Mouse (Mus musculus): ENCODE results near the gene Cdc42bpb. TPM values are rescaled to one million over a fixed set of nuclear protein-coding genes. Genes with fewer than 3 reads are reported as not detected.
A peak's percentile ranks its signal among the peaks of the same experiment; 100 is the strongest.

Cdc42bpb gene
- polyA plus RNA-seq (2015; fragmentation: Nextera tagmentation; extraction: Ambion mirVana), result 27.7 and 31.6 TPM in 2 replicates

DNA sequence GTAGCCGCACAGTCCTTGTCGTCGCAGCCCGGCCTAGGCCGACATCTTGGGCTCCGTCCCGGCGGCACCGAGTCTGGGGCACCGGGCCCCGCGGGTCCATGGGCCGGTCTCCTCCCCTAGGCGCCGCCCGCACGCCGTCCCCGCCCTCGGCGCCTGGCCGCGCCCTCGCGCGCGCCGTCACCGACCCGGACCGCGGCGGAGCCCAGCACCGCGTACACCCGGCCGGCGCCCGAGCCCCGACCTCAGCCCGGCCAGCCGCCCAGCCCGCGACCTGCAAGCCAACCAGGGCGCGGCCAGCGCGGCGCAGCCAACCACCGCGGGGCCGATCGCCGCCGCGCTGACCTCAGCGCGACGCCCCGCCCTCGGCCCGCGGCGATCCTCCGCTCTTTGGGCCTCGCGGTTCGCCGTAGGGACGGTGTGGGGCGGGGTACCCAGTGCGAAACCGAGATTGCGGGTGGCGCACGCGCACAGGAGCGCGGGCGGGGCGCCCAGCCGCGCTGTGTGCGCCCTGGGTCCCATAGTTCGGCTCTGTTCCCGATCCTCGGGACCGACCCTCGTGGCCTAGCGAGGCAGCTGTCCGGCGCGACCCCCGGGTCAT lies at the start of gene Cdc42bpb:
Cdc42bpb (minus strand) TSS at position 343 of the 598 bp plus-strand sequence.
- Histone ChIP-seq H3K9me3 (replicated peaks; ENCODE audit: low read length) (no peaks in the 10 kb centered on the region), H3K27me3 (ENCODE audit: insufficient read depth, low read length) (no peaks in the 10 kb centered on the region), H3K27ac (peak within 1 kb of the TSS; percentile 96), H3K9ac (ENCODE audit: low read depth, low read length) (peak within 1 kb of the TSS; percentile 90), H3K4me3 (replicated peaks; ENCODE audit: low read depth, low read length) (peak within 1 kb of the TSS; percentile 89), H3K4me2 (ENCODE audit: low read length) (peak within 1 kb of the TSS; percentile 88), H3K4me1 (replicated peaks; ENCODE audit: insufficient read depth, low read length) (peaks cover 10% of the 10 kb centered on the region; the same call in 1 of the 2 replicates), H3K36me3 (ENCODE audit: insufficient read depth, low read length) (no peaks in the 10 kb centered on the region)
- TF ChIP-seq CTCF (IDR thresholded peaks at IDR 0.05; ENCODE audit: low read depth), result no peak
- ATAC-seq (replicated peaks; ENCODE audit: low FRiP score, low read depth) (peak; percentile 93), DNase-seq (ENCODE audit: low spot score) (peak; percentile 96)
- under 1% methylated on average over 81 of the region's 94 CpGs for WGBS

DNA sequence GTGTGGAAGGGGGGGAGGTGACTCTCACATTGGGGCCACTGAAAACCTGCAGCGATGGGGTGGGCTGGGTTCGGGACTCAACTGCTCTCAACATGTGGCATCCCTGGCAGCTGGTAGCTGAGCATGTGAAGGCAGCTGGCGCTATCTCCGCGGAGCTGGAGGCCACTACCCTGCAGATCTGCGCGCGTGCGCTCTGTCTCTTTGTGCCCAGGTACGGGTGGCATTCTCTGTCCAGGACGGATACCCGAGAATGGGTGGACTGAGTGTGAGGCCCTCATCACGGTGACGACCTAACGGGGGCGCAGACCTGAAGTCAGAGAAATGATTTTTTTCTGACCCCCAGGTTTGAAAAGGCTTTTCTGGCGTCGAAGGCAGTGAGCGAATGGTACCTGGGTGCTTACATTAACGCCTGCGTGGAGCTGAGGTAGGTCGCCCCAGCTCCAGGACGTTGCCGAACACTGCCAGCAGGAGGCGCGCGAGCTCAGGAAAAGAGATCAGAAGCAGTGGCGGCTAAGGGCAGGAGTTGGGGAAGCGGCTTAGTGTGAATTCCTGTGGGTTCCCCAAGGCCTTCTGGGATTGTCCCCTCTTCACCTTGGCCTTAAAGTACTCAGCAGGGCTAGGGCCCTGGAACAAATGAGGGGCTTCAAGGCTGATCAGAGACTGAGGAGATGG lies 48.4 kb upstream of the Cdc42bpb start:
- Histone ChIP-seq H3K27ac (no peak overlapping the region), H3K4me3 (replicated peaks; ENCODE audit: low read depth, low read length) (no peak overlapping the region), H3K36me3 (ENCODE audit: insufficient read depth, low read length) (no peaks in the 10 kb centered on the region), H3K9ac (ENCODE audit: low read depth, low read length) (no peak overlapping the region), H3K27me3 (ENCODE audit: insufficient read depth, low read length) (peaks cover 5% of the 10 kb centered on the region; the same call in 1 of the 2 replicates), H3K4me2 (ENCODE audit: low read length) (no peak overlapping the region), H3K4me1 (replicated peaks; ENCODE audit: insufficient read depth, low read length) (peaks cover 19% of the 10 kb centered on the region), H3K9me3 (replicated peaks; ENCODE audit: low read length) (no peaks in the 10 kb centered on the region)
- DNase-seq (ENCODE audit: low spot score), result peak; percentile 94
- WGBS, result 18% methylated on average over 29 of the region's 29 CpGs
- peak; percentile 98 for TF ChIP-seq CTCF (IDR thresholded peaks at IDR 0.05; ENCODE audit: low read depth)
- 0 out of 2 replicates have a peak, but pooled peaks have one; percentile 16 for ATAC-seq (replicated peaks; ENCODE audit: low FRiP score, low read depth)

DNA sequence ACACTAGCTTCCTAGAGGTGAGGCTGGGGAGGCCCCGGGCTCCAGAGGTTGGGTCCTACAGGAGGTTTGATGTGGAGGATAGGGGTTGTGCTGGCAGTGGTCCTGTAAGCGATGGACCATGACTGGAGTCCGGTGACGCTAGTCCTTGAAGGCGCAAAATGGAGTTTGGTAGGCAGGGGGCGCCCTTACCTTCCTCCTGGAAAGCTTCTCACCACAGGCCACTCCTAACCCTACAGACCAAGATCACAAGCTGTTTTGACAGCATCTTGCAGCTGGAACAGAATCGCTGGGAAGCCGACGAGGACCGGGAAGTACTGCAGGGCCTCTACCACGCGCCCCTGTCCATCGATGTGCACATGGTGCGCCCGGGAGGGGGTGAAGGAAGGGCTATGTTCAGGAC lies 47.7 kb upstream of the Cdc42bpb start:
- Histone ChIP-seq H3K4me1 (replicated peaks; ENCODE audit: insufficient read depth, low read length) (peaks cover 12% of the 10 kb centered on the region), H3K9me3 (replicated peaks; ENCODE audit: low read length) (no peaks in the 10 kb centered on the region), H3K27me3 (ENCODE audit: insufficient read depth, low read length) (peaks cover 5% of the 10 kb centered on the region; the same call in 1 of the 2 replicates), H3K4me3 (replicated peaks; ENCODE audit: low read depth, low read length) (no peak overlapping the region), H3K36me3 (ENCODE audit: insufficient read depth, low read length) (no peaks in the 10 kb centered on the region), H3K9ac (ENCODE audit: low read depth, low read length) (no peak overlapping the region), H3K4me2 (ENCODE audit: low read length) (no peak overlapping the region), H3K27ac (no peak overlapping the region)
- 0 out of 2 replicates have a peak, but pooled peaks have one; percentile 40 for ATAC-seq (replicated peaks; ENCODE audit: low FRiP score, low read depth)
- TF ChIP-seq CTCF (IDR thresholded peaks at IDR 0.05; ENCODE audit: low read depth), result peak; percentile 91
- peak; percentile 93 for DNase-seq (ENCODE audit: low spot score)
- 2% methylated on average over 15 of the region's 15 CpGs for WGBS

DNA sequence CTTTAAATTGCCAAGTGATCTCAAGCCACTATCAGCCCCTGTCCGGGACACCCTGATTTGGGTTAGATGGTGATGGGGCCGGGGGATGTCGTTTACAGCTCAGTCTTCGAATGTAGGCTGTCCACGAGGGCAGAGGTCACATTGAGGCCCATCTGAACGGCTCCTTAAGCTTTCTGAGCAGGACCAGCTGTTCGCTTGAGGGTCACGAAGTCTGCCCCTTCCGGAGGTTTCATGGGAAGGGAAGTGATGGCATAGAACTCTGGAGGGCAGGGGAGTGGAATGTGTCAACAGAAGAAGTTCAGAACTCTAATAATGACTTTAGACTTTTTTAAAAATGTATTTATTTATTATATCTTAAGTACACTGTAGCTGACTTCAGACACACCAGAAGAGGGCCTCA lies 47.0 kb upstream of the Cdc42bpb start:
- Histone ChIP-seq H3K4me3 (replicated peaks; ENCODE audit: low read depth, low read length) (no peak overlapping the region), H3K36me3 (ENCODE audit: insufficient read depth, low read length) (no peaks in the 10 kb centered on the region), H3K9me3 (replicated peaks; ENCODE audit: low read length) (no peaks in the 10 kb centered on the region), H3K4me2 (ENCODE audit: low read length) (no peak overlapping the region), H3K4me1 (replicated peaks; ENCODE audit: insufficient read depth, low read length) (peaks cover 5% of the 10 kb centered on the region; the same call in 1 of the 2 replicates), H3K27me3 (ENCODE audit: insufficient read depth, low read length) (peaks cover 5% of the 10 kb centered on the region; the same call in 1 of the 2 replicates), H3K27ac (no peak overlapping the region), H3K9ac (ENCODE audit: low read depth, low read length) (no peak overlapping the region)
- DNase-seq (ENCODE audit: low spot score) (no peak), ATAC-seq (replicated peaks; ENCODE audit: low FRiP score, low read depth) (no peak)
- no peak for TF ChIP-seq CTCF (IDR thresholded peaks at IDR 0.05; ENCODE audit: low read depth)
- 24% methylated on average over 9 of the region's 9 CpGs for WGBS

DNA sequence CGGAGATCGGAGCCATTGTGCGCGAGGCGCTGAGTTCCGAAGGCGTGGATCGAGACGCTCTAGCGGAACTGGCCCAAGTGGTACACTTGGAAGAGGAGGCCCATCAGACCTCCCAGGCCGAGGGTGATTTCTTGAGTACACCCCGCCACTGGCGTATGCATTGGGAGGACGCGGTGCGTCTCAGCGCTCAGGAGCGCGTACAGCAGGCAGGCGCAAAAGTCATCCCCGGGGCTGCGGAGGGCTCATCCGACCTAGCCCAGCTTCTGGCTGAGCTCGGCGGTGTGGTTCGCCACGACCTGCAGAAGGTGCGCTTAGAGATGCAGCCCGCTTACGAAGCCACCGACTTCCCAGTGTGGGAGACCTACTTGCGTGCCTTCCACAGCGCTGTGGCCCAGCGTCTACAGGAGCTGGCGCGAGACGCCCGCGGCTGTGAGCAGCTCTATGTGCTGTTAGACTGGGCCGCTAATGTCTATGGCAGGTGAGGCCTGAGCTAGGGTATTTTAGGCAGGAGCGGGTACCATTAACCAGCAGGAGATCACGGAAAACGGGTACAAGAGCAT lies 46.1 kb upstream of the Cdc42bpb start:
- H3K4me2 ChIP-seq (ENCODE audit: low read length), result peak overlapping the region; percentile 28
- H3K36me3 ChIP-seq (ENCODE audit: insufficient read depth, low read length), result no peaks in the 10 kb centered on the region
- 0 out of 2 replicates have a peak overlapping the region, but pooled peaks have one; percentile 1 for H3K4me3 ChIP-seq (replicated peaks; ENCODE audit: low read depth, low read length)
- WGBS, result 22% methylated on average over 43 of the region's 43 CpGs
- no peak overlapping the region for H3K9ac ChIP-seq (ENCODE audit: low read depth, low read length)
- DNase-seq (ENCODE audit: low spot score) (no peak), ATAC-seq (replicated peaks; ENCODE audit: low FRiP score, low read depth) (no peak)
- TF ChIP-seq CTCF (IDR thresholded peaks at IDR 0.05; ENCODE audit: low read depth), result no peak
- H3K9me3 ChIP-seq (replicated peaks; ENCODE audit: low read length), result no peaks in the 10 kb centered on the region
- peaks cover 3% of the 10 kb centered on the region; the same call in 1 of the 2 replicates for H3K4me1 ChIP-seq (replicated peaks; ENCODE audit: insufficient read depth, low read length)
- H3K27me3 ChIP-seq (ENCODE audit: insufficient read depth, low read length), result peaks cover 5% of the 10 kb centered on the region; the same call in 1 of the 2 replicates
- no peak overlapping the region for H3K27ac ChIP-seq

DNA sequence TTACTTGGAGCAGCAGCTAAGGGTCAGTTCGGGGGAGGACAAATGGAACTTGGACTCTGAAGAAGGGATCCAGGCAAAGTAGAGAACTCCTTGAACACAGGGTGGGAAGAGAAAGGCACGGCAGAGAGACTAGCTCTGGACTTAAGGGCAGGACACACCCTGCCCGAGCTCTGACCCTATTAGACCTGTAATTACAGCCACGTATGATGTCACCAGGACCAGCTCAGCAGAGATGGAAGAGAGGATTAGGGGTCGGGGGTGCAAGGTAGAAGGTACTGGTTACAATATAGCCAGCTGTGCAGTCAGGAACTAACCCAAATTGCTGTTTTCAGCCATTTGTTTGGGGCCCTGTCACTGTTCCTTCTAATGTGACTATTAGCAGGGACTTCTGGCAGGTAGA lies 45.3 kb upstream of the Cdc42bpb start:
- no peak overlapping the region for H3K27ac ChIP-seq
- no peaks in the 10 kb centered on the region for H3K36me3 ChIP-seq (ENCODE audit: insufficient read depth, low read length)
- H3K27me3 ChIP-seq (ENCODE audit: insufficient read depth, low read length), result peaks cover 5% of the 10 kb centered on the region; the same call in 1 of the 2 replicates
- 71% methylated on average over 5 of the region's 5 CpGs for WGBS
- no peak for DNase-seq (ENCODE audit: low spot score)
- H3K4me2 ChIP-seq (ENCODE audit: low read length), result no peak overlapping the region
- H3K4me3 ChIP-seq (replicated peaks; ENCODE audit: low read depth, low read length), result no peak overlapping the region
- TF ChIP-seq CTCF (IDR thresholded peaks at IDR 0.05; ENCODE audit: low read depth), result no peak
- no peak overlapping the region for H3K9ac ChIP-seq (ENCODE audit: low read depth, low read length)
- no peaks in the 10 kb centered on the region; the same call in 1 of the 2 replicates for H3K4me1 ChIP-seq (replicated peaks; ENCODE audit: insufficient read depth, low read length)
- peak; percentile 42 for ATAC-seq (replicated peaks; ENCODE audit: low FRiP score, low read depth)
- H3K9me3 ChIP-seq (replicated peaks; ENCODE audit: low read length), result no peaks in the 10 kb centered on the region
